Mouse (Mus musculus): ENCODE measurements around the gene Lpar1.
"Not testable (repeated sequence)": the region's sequence is repeated elsewhere in the genome, so short reads cannot be mapped to it uniquely, and the experiment has no call there.

The Lpar1 gene

GRCm38 (mm10) chr4:58545888-58546432, 7.7 kb downstream of the Lpar1 start:
- DNase-seq (ENCODE audit: low spot score), result no peak

GRCm38 (mm10) chr4:58543171-58543570, 10.5 kb downstream of the Lpar1 start:
- no peak for DNase-seq (ENCODE audit: low spot score)

GRCm38 (mm10) chr4:58542656-58543055, 11.0 kb downstream of the Lpar1 start:
- DNase-seq (ENCODE audit: low spot score), result not testable (repeated sequence)

GRCm38 (mm10) chr4:58540841-58541240, 12.9 kb downstream of the Lpar1 start:
- no peak for DNase-seq (ENCODE audit: low spot score)

GRCm38 (mm10) chr4:58540385-58540784, 13.3 kb downstream of the Lpar1 start:
- DNase-seq (ENCODE audit: low spot score), result no peak

- DNase-seq (ENCODE audit: low spot score), result no peak
These were observed 15.0 kb downstream of the Lpar1 start for GRCm38 (mm10) chr4:58538696-58539095.

GRCm38 (mm10) chr4:58535754-58536153, 17.9 kb downstream of the Lpar1 start:
- no peak for DNase-seq (ENCODE audit: low spot score)

- DNase-seq (ENCODE audit: low spot score), result no peak
These were observed 18.9 kb downstream of the Lpar1 start for GRCm38 (mm10) chr4:58534726-58535350.

- peak; percentile 61 for DNase-seq (ENCODE audit: low spot score)
These were observed 19.5 kb downstream of the Lpar1 start for GRCm38 (mm10) chr4:58534141-58534571.

GRCm38 (mm10) chr4:58533519-58533918, 20.2 kb downstream of the Lpar1 start:
- peak; percentile 70 for DNase-seq (ENCODE audit: low spot score)

GRCm38 (mm10) chr4:58532326-58532725, 21.4 kb downstream of the Lpar1 start:
- no peak for DNase-seq (ENCODE audit: low spot score)

GRCm38 (mm10) chr4:58530706-58531105, 23.0 kb downstream of the Lpar1 start:
- DNase-seq (ENCODE audit: low spot score), result no peak

- no peak for DNase-seq (ENCODE audit: low spot score)
These were observed 23.4 kb downstream of the Lpar1 start for GRCm38 (mm10) chr4:58530279-58530678.

GRCm38 (mm10) chr4:58527852-58528251, 25.8 kb downstream of the Lpar1 start:
- no peak for DNase-seq (ENCODE audit: low spot score)

- DNase-seq (ENCODE audit: low spot score), result no peak
These were observed 32.6 kb downstream of the Lpar1 start for GRCm38 (mm10) chr4:58521137-58521536.

GRCm38 (mm10) chr4:58520531-58520930, 33.2 kb downstream of the Lpar1 start:
- no peak for DNase-seq (ENCODE audit: low spot score)

- DNase-seq (ENCODE audit: low spot score), result no peak
These were observed 33.8 kb downstream of the Lpar1 start for GRCm38 (mm10) chr4:58519891-58520290.

- no peak for DNase-seq (ENCODE audit: low spot score)
These were observed 35.3 kb downstream of the Lpar1 start for GRCm38 (mm10) chr4:58518215-58518988.

- no peak for DNase-seq (ENCODE audit: low spot score)
These were observed 36.9 kb downstream of the Lpar1 start for GRCm38 (mm10) chr4:58516810-58517209.

- no peak for DNase-seq (ENCODE audit: low spot score)
These were observed 37.5 kb downstream of the Lpar1 start for GRCm38 (mm10) chr4:58516221-58516620.

GRCm38 (mm10) chr4:58511554-58511953, 42.1 kb downstream of the Lpar1 start:
- DNase-seq (ENCODE audit: low spot score), result no peak

- peak; percentile 63 for DNase-seq (ENCODE audit: low spot score)
These were observed 44.9 kb downstream of the Lpar1 start for GRCm38 (mm10) chr4:58508833-58509232.

- DNase-seq (ENCODE audit: low spot score), result no peak
These were observed 46.2 kb downstream of the Lpar1 start for GRCm38 (mm10) chr4:58507536-58507935.
